Mouse (Mus musculus) forebrain, embryonic 14.5 days (tissue): ENCODE measurements around the gene Hpse2. TPM values are rescaled to one million over a fixed set of nuclear protein-coding genes. Genes with fewer than 3 reads are reported as not detected.
"Not testable (repeated sequence)": the region's sequence is repeated elsewhere in the genome, so short reads cannot be mapped to it uniquely, and the experiment has no call there.

ENCODE experiments used
- ATAC-seq: fragments of 200-750 bp; cut with Nextera tagmentation; 2 replicates; pipeline ENCODE4 v1.8.0; 2017; ENCODE audit warnings: mild to moderate bottlenecking, moderate library complexity
- DNase-seq: peaks from one replicate; pipeline ENCODE4 v3.0.0-alpha.2; 2015; ENCODE audit warnings: low spot score
- H3K27ac ChIP-seq: fragments of 300-500 bp; sonication (generic); 2 replicates; pipeline ENCODE4 v1.5.1; 2014; ENCODE audit warnings: low read depth, mild to moderate bottlenecking, control low read depth, low read length, moderate library complexity
- H3K27me3 ChIP-seq: fragments of 300-500 bp; sonication (generic); replicated peaks from 2 replicates; pipeline ENCODE4 v1.6.1; 2014; ENCODE audit warnings: low read length, control low read depth, mixed read lengths; ENCODE audit not compliant: control insufficient read depth, insufficient read depth
- H3K36me3 ChIP-seq: fragments of 300-500 bp; sonication (generic); 2 replicates; pipeline ENCODE4 v1.6.1; 2014; ENCODE audit warnings: low read length, control low read depth; ENCODE audit not compliant: control insufficient read depth, insufficient read depth
- H3K4me1 ChIP-seq: fragments of 300-500 bp; sonication (generic); 2 replicates; pipeline ENCODE4 v1.6.1; 2014; ENCODE audit warnings: antibody characterized with exemption, low read length, control low read depth; ENCODE audit not compliant: control insufficient read depth, insufficient read depth
- H3K4me2 ChIP-seq: fragments of 300-500 bp; sonication (generic); 2 replicates; pipeline ENCODE4 v1.6.1; 2014; ENCODE audit warnings: mild to moderate bottlenecking, control low read depth, low read length
- H3K4me3 ChIP-seq: fragments of 300-500 bp; sonication (generic); 2 replicates; pipeline ENCODE4 v1.5.1; 2014; ENCODE audit warnings: low read depth, low read length, control low read depth
- H3K9ac ChIP-seq: fragments of 300-500 bp; sonication (generic); 2 replicates; pipeline ENCODE4 v1.6.1; 2014; ENCODE audit warnings: mild to moderate bottlenecking, low read length, control low read depth, moderate library complexity
- H3K9me3 ChIP-seq: fragments of 300-500 bp; sonication (generic); replicated peaks from 2 replicates; pipeline ENCODE4 v1.6.1; 2016; ENCODE audit warnings: low read length, control low read depth, mixed read lengths; ENCODE audit not compliant: control insufficient read depth
- WGBS: fragments of 180-500 bp; shearing (Covaris S2); extraction: QIAGEN DNeasy Blood & Tissue Kit; methylation state at CpG from one replicate; pipeline ENCODE4 v1.1.7; 2014; 5-methylcytosine and 5-hydroxymethylcytosine counted together
- polyA plus RNA-seq: library from polyadenylated mRNA; unstranded; fragments of >200 nt; fragmentation: Nextera tagmentation; extraction: Ambion mirVana; gene quantifications from 2 replicates; pipeline ENCODE4 v1.2.1, GENCODE M21; 2014

Gene Hpse2
- polyA plus RNA-seq, 1 experiment from 2014 or later: 0.04 TPM

- Histone ChIP-seq H3K4me1 (no peaks in the 10 kb centered on the region), H3K4me3 (no peak overlapping the region), H3K9me3 (no peaks in the 10 kb centered on the region), H3K36me3 (no peaks in the 10 kb centered on the region), H3K27ac (no peak overlapping the region), H3K27me3 (no peaks in the 10 kb centered on the region), H3K4me2 (no peak overlapping the region), H3K9ac (no peak overlapping the region)
- 89% methylated on average over 10 of the region's 10 CpGs for WGBS
- ATAC-seq (no peak), DNase-seq (no peak)
Observed at GRCm38 (mm10) chr19:42809491-42809890, 578.7 kb downstream of the Hpse2 start.

DNA sequence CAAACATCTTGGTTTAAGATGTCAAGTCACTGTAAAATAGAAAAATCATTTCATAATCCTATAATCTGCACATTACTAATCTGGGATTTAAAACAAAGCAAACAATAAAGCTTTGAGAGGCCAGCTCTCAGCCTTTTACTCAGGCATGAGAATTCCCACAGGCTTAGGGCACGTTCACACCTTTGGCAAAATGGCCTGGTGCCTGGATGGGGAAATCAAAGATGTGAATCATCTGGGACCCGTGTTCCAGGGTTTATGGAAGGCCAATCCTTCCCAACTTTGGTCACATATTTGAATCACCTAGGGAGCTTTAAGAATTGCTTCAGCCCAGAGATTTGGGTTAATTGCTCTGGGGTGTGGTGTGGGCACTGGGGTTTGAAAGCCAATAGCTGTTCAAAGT, 590.3 kb downstream of the Hpse2 start:
- H3K27ac ChIP-seq: no peak overlapping the region
- H3K4me3 ChIP-seq: no peak overlapping the region
- H3K4me1 ChIP-seq: no peaks in the 10 kb centered on the region
- DNase-seq: no peak
- H3K36me3 ChIP-seq: no peaks in the 10 kb centered on the region
- no peak for ATAC-seq
- H3K9ac ChIP-seq: no peak overlapping the region
- no peak overlapping the region for H3K4me2 ChIP-seq
- no peaks in the 10 kb centered on the region for H3K9me3 ChIP-seq
- H3K27me3 ChIP-seq: no peaks in the 10 kb centered on the region
- 63% methylated on average over 2 of the region's 2 CpGs for WGBS

- DNase-seq (no peak), ATAC-seq (0 out of 2 replicates have a peak, but pooled peaks have one; percentile 9)
- no peaks in the 10 kb centered on the region for H3K27me3 ChIP-seq
- no peaks in the 10 kb centered on the region for H3K36me3 ChIP-seq
- no peaks in the 10 kb centered on the region for H3K9me3 ChIP-seq
- WGBS: 29% methylated on average over 9 of the region's 9 CpGs
- H3K9ac ChIP-seq: peak overlapping the region; percentile 67; the same call in 1 of the 2 replicates
- H3K4me2 ChIP-seq: peak overlapping the region; percentile 80
- no peaks in the 10 kb centered on the region for H3K4me1 ChIP-seq
- no peak overlapping the region; the same call in 1 of the 2 replicates for H3K4me3 ChIP-seq
- H3K27ac ChIP-seq: no peak overlapping the region
Observed at GRCm38 (mm10) chr19:42795801-42796200, 592.4 kb downstream of the Hpse2 start.

- no peaks in the 10 kb centered on the region for H3K9me3 ChIP-seq
- ATAC-seq (peak; percentile 94), DNase-seq (peak; percentile 95)
- 2% methylated on average over 31 of the region's 31 CpGs for WGBS
- H3K4me3 ChIP-seq: peak overlapping the region; percentile 37
- no peaks in the 10 kb centered on the region for H3K36me3 ChIP-seq
- no peak overlapping the region for H3K27ac ChIP-seq
- peak overlapping the region; percentile 80 for H3K4me2 ChIP-seq
- no peaks in the 10 kb centered on the region for H3K27me3 ChIP-seq
- peak overlapping the region; percentile 67 for H3K9ac ChIP-seq
- H3K4me1 ChIP-seq: no peaks in the 10 kb centered on the region
Observed at GRCm38 (mm10) chr19:42794914-42795613, 593.1 kb downstream of the Hpse2 start.

DNA sequence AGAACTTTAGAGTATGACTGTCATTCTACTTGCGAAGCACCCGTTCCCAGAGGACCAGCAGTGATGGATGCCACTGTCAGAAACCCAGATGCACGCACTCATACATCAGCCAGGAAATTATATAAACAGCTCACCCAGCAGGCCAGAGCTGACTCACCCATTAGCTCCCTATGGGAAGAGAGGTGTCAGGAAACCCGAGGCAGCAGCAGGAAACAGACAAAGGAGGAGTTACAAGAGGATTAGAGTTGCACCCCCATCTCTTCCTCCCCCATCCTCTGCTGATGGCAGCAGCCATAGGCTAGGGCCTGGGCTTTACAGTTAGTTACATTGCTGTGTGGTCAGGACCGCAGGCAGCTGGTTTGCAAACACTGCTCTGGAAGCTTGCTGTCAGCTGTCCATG, 599.8 kb downstream of the Hpse2 start:
- Histone ChIP-seq H3K4me2 (no peak overlapping the region), H3K36me3 (no peaks in the 10 kb centered on the region), H3K4me3 (no peak overlapping the region), H3K4me1 (peaks cover 5% of the 10 kb centered on the region; the same call in 1 of the 2 replicates), H3K27ac (no peak overlapping the region), H3K9ac (no peak overlapping the region), H3K27me3 (no peaks in the 10 kb centered on the region), H3K9me3 (no peaks in the 10 kb centered on the region)
- 58% methylated on average over 5 of the region's 5 CpGs for WGBS
- no peak for DNase-seq
- no peak for ATAC-seq

- Histone ChIP-seq H3K9ac (peak overlapping the region; percentile 9; the same call in 1 of the 2 replicates), H3K4me3 (no peak overlapping the region), H3K4me2 (no peak overlapping the region), H3K4me1 (peaks cover 5% of the 10 kb centered on the region; the same call in 1 of the 2 replicates), H3K27me3 (no peaks in the 10 kb centered on the region), H3K9me3 (no peaks in the 10 kb centered on the region), H3K36me3 (no peaks in the 10 kb centered on the region), H3K27ac (no peak overlapping the region)
- no peak for ATAC-seq
- 13% methylated on average over 8 of the region's 8 CpGs for WGBS
- peak; percentile 33 for DNase-seq
Observed at GRCm38 (mm10) chr19:42785562-42786220, 602.5 kb downstream of the Hpse2 start.

DNA sequence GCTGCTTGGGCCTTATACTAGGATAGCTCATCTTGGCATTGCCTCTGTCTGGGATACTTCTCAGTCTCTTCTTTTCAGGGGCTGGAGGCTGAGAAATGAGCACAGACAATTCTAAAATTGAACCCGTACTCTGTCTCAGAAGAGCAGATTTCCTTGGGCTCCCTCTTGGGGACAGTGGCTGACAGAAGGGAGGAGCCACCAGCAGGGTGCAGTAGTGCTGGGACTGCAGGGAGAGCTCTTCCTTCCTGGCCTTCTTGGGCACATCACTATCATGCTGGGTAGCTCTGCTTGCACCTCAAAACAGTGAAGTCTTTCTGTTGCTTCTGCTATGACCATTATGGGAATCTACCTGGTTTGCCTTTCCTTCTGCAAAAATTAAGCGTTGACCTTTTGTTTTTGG, 603.0 kb downstream of the Hpse2 start:
- Histone ChIP-seq H3K4me2 (no peak overlapping the region), H3K9me3 (no peaks in the 10 kb centered on the region), H3K4me3 (no peak overlapping the region), H3K36me3 (no peaks in the 10 kb centered on the region), H3K27ac (no peak overlapping the region), H3K9ac (no peak overlapping the region), H3K4me1 (peaks cover 5% of the 10 kb centered on the region; the same call in 1 of the 2 replicates), H3K27me3 (no peaks in the 10 kb centered on the region)
- DNase-seq (peak; percentile 28), ATAC-seq (no peak)
- 27% methylated on average over 2 of the region's 2 CpGs for WGBS

DNA sequence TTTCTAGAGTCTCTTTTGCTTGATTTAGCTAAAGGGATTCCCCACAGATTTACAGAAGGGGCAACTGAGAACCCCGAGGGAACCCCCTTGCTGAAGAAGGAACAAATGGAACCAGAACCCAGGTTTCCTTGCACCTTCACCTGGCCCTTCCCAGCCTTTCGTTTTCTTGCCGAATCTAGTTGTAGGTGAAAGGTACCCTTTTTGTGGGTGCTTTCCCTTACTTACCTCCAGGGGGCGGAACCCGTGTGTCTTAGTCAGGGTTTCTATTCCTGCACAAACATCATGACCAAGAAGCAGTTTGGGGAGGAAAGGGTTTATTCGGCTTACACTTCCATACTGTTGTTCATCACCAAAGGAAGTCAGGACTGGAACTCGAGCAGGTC, 608.0 kb downstream of the Hpse2 start:
- Histone ChIP-seq H3K9ac (peak overlapping the region; percentile 70), H3K27ac (peak overlapping the region; percentile 80), H3K4me2 (peak overlapping the region; percentile 58), H3K4me3 (peak overlapping the region; percentile 61)
- H3K27me3 ChIP-seq, DNase-seq, ATAC-seq, H3K36me3 ChIP-seq, H3K9me3 ChIP-seq, H3K4me1 ChIP-seq: not testable (repeated sequence)
- 59% methylated on average over 7 of the region's 7 CpGs for WGBS
